Comparison of ENCODE assay signal across 9 mouse cellular contexts in genomic region chr10:83906751-83907150, GRCm38 (mm10).
DNase-seq lines count a peak whose midpoint lies in the region; ATAC-seq and TF ChIP-seq lines count a peak whose summit lies in the region.
"Had no signal": no experiment of that assay in that cellular context is flagged by ENCODE, and none has a peak within 500 bp of the region (broad histone marks: within the 10 kb centered on the region; RNA-seq: fewer than 3 reads in every experiment).

No protein-coding gene starts in this region.

- H3K4me3 ChIP-seq in lung, embryonic 14.5 days (ENCODE audit: low read depth, low read length): no peak overlapping the region
- no peak overlapping the region for H3K4me3 ChIP-seq in cortical plate, adult 2 months (ENCODE audit: insufficient read depth, low read length)
- H3K4me3 ChIP-seq: kidney, embryonic 15.5 days; neural tube, embryonic 15.5 days had no signal

- no peaks in the 10 kb centered on the region for H3K9me3 ChIP-seq in lung, embryonic 14.5 days (ENCODE audit: low read depth, low read length)
- H3K9me3 ChIP-seq: kidney, embryonic 15.5 days; neural tube, embryonic 15.5 days had no signal

- no peak overlapping the region for H3K9ac ChIP-seq in lung, embryonic 14.5 days
- H3K9ac ChIP-seq: kidney, embryonic 15.5 days; neural tube, embryonic 15.5 days had no signal

- no peak overlapping the region for H3K4me2 ChIP-seq in lung, embryonic 14.5 days
- H3K4me2 ChIP-seq: kidney, embryonic 15.5 days; neural tube, embryonic 15.5 days had no signal

- H3K4me1 ChIP-seq in lung, embryonic 14.5 days (ENCODE audit: insufficient read depth): no peaks in the 10 kb centered on the region
- H3K4me1 ChIP-seq in cortical plate, adult 2 months (ENCODE audit: control insufficient read depth, insufficient read depth, low read length): no peaks in the 10 kb centered on the region
- H3K4me1 ChIP-seq: kidney, embryonic 15.5 days; neural tube, embryonic 15.5 days had no signal

- intact Hi-C loops in heart, postnatal 14 days (cut with DNase I): no loop called here
- intact Hi-C loops in left cerebral cortex, postnatal 4 days (cut with DNase I): no loop called here

- H3K27ac ChIP-seq in lung, embryonic 14.5 days (ENCODE audit: low read depth): no peak overlapping the region
- 0 out of 2 replicates have a peak overlapping the region, but pooled peaks have one; percentile 76 for H3K27ac ChIP-seq in cortical plate, adult 2 months (ENCODE audit: insufficient read depth, low read length)
- H3K27ac ChIP-seq: kidney, embryonic 15.5 days; neural tube, embryonic 15.5 days had no signal

- DNase-seq in lung, embryonic 14.5 days: peak; percentile 46
- no peak for DNase-seq in lung, adult 18-20 months
- peak; percentile 22 to 48 for DNase-seq in heart, postnatal 14 days
- DNase-seq in left cerebral cortex, postnatal 4 days: peak; percentile 19
- no peak for DNase-seq in testis, postnatal 10 days (ENCODE audit: low spot score)
- DNase-seq in embryo, embryonic 9.5 days (ENCODE audit: extremely low spot score): no peak

- TF ChIP-seq POLR2A in cortical plate, adult 2 months (IDR thresholded peaks at IDR 0.05; ENCODE audit: extremely low read depth, insufficient read depth, low read length): no peak

- peak; percentile 75 for ATAC-seq in lung, embryonic 14.5 days (ENCODE audit: insufficient read depth)

- peak; percentile 39 for TF ChIP-seq CTCF in lung, embryonic 14.5 days (IDR thresholded peaks at IDR 0.05; ENCODE audit: low read depth)
- TF ChIP-seq CTCF in cortical plate, adult 2 months (IDR thresholded peaks at IDR 0.05; ENCODE audit: extremely low read depth, insufficient read depth, low read length): no peak

- H3K36me3 ChIP-seq in lung, embryonic 14.5 days (ENCODE audit: insufficient read depth): no peaks in the 10 kb centered on the region
- H3K36me3 ChIP-seq: kidney, embryonic 15.5 days; neural tube, embryonic 15.5 days had no signal

- WGBS in lung, embryonic 14.5 days: 67% methylated on average over 8 of the region's 8 CpGs

- no peaks in the 10 kb centered on the region for H3K27me3 ChIP-seq in lung, embryonic 14.5 days (ENCODE audit: insufficient read depth, low read length)
- H3K27me3 ChIP-seq: kidney, embryonic 15.5 days; neural tube, embryonic 15.5 days had no signal

Comparison
In these comparisons a context has a peak if more than half of its experiments do, and no peak if none do; other contexts are left out.
1. DNase-seq: peak in lung, embryonic 14.5 days (single experiment), heart, postnatal 14 days (2 of 2) and left cerebral cortex, postnatal 4 days (single experiment); none in lung, adult 18-20 months (0 of 2), testis, postnatal 10 days (single experiment) and embryo, embryonic 9.5 days (single experiment).